Mouse (Mus musculus) monocyte, adult 2 months (primary cell): ENCODE data around the gene Ppy.
A peak's percentile ranks its signal among the peaks of the same experiment; 100 is the strongest.

Experiments used
- DNase-seq, 2 experiments: peaks; one replicate each; pipeline ENCODE4 v3.0.0; 2022; ENCODE audit warnings: low spot score in 2 of 2, low read depth in 1 of 2

The Ppy gene

DNA sequence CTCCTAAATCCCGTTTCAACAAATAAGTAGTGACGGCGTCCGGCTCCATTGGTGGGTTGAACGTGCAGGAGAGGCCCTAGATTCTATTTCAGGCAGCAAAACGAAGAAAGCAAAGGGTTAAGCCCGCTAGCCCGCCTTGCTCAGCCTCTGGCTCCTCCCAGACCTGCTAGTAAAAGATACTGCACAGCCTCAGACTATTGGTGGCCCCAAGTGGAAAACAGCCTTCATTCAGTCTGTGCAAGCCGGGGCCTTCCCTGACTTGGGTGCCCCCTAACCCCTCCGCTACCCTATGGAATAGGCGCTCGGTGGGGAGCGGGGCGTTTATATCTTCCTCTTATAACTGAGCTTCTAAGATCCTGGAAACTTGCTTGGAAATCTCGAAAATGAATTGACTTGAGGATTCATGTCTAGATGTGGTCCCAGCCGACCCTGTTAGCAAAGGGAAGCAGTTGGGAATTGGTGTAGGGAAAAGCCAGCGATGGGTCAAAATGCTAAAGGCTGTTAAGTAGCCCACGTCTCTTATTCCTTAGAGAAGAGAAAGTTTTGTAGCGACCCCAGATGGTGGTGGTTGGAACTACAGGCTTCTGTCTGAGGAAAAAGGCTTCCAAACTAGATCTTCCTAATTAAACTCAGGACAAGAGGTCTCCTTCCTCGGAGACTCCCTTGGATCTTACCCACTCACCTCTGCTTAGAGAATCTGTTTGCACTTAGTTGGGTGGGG, 11.9 kb downstream of the Ppy start:
- no peak for DNase-seq

DNA sequence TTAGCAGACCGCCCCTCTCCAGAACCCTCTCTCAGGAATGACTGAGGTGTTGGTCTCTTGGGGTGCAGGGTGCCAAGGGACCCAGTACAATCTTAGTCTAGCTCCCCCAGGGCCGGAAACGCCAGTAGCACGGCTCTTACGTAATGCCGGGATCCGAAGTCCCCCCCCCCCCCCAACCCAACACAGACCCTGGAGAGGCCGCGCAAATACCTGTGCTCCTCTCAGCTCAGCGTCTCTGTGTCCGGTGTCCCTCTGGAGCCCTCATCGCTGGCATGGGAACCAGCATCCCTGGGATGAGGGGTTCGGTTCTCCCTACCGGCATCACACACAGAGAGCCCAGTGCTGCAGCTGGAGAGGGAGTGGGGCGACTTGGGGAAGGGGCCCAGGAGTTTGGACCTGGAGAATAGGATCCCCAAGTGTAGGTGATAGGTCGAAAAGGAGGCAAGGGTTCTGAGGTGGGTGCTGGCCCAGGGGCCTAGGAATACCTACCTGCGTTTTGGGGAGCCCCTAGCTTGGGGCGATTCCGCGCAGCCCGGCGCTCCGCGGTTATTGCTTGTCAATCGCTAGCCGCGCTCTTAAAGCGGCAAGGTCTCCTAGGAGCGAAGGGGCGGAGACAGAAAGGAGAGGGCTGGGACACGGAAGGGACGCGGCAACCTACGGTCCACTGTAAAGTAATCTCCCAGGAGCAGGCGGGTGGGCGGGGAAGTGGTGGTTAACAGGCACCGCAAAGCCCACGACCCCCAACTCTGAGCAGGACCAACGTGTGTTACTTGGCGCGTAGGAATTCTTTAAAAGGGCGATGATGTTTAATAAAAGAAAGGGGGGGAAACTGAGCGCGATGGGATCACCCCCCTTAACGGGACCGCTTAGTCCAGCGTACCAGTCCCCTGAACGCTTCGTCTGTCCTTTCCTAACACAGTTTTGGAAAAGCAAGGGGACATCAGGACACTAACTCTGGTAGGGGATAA, 12.9 kb downstream of the Ppy start, which contains the start of gene Mpp2:
TSS of gene Mpp2 (minus strand) at position 585 of the 968 bp plus-strand sequence.
- no peak for DNase-seq

DNA sequence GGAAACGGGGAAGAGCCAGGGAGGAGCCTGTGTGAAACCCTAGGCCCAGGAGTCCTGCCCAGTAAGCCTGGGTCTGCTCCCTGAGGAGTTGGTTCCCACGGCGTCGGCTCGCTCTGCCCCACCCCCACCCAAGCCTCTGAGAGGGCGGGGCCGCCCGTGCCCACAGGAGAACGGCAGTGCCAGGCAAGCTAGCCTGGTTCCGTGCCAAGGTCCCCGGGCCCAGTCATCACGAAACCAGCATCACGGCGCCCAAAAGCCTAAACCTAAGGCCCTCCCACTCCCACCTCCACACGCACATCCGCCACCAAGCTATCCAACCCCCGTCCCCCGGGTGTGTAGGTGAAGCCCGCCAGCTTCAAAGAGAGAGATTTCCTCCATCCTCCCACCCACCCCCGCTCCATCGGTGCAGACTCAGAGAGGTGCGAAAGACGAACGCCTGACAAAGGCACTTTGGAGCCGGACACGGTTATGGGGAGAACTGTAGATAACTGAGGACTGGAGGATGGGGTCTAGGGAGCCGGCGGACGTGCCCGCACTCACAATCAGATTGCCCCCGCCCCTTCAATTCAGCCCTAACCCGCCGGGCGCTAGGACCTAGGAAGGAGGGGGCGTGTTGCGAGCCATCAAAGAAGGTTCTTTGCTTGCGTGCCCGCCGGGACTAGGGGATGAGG, 13.9 kb downstream of the Ppy start:
- DNase-seq = peak in 1 of 2 experiments; percentile 8

DNA sequence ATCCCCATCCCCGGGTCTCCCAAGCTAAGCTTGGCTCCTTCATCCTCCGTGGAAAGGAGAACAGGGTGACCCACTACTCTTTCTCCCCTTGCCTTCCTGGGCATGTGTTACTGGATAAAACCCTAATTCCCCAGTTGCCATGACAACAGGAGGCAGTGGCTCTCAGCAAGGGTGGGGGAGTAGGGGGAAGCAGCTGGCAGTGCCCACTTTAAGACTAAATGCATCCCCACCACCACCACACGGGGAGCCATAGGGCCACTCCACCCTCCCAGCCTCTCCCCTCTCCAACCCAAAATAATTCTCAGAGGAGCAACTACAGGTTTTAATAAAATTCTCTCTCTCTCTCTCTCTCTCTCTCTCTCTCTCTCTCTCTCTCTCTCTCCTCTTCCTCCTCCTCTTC, 14.8 kb downstream of the Ppy start:
- DNase-seq = no peak

DNA sequence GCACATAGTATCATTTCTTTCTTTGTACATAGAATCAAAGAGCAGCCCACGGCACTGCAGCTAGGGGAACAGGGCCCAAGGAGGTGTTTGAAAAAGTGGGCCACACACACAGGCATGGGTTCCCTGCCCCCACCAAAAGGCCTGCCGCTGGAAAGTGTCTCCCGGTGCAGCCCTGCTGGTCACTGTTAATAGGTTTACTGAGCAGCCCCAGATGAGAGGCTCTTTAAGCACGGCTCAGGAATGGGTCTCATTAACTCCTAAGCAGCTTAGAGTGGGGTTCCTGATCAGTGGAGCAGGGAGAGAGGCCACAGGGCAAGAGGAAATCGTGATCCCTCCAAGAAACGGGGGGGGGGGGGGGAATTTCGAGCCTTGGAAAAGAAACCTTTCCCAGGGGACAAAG, 17.0 kb downstream of the Ppy start:
- no peak for DNase-seq

DNA sequence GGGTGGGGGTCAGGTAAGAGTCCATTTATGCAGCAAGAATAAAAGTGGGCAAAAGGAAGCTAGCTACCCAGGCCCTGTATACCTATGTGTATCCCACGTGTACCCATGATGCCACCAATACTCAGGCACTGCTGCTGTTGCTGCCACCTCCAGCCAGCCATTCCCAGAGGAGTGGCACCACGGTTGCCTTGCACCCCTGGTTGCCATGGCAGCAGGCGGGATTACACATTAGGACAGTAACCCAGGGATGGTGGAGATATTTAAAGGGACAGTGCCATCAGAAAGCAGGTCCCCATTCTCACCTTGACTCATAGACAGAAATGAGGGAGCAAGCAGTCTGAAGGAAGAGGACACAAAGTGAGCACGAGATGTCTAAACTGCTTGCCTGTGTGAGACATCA, 17.9 kb downstream of the Ppy start:
- no peak for DNase-seq

DNA sequence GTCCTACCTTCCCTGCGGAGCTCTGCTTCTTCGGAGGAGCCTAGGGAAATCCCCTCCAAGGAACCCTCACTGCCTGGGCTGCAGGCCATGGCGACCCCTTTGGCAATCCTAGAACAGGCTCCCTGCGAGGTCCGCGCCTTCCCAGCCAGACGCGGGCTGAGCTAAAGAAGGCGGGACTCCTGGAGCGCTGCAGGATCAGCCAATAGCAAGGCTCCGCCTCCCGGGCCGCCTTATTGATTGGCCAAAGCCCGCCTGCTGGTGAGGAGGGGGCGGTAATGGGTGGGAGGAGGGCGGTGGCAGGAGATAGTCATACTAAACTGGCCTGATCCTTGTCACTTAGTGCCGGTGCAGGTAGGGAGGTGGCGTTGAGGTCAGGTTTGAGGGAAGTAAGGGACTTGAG, 18.8 kb downstream of the Ppy start:
- DNase-seq = no peak

DNA sequence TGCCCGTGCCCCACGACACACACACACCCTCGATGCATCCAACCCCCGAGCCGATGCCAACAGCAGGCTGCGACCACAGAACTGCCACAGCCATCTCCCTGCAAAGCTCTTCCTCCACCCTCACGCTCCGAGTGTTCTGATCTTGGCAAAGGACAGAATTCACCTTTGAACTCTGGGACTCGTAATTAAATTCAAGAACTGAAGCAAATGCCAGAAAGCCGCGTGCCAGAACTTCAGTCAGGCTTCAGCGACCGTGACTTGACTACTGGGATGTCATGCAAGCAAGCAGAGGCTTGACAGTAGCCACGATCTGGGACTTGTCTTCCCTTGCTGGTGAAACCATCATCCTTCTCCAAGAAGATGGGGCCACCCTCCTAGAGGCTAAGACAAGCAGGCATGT, 27.4 kb downstream of the Ppy start:
- DNase-seq = no peak

DNA sequence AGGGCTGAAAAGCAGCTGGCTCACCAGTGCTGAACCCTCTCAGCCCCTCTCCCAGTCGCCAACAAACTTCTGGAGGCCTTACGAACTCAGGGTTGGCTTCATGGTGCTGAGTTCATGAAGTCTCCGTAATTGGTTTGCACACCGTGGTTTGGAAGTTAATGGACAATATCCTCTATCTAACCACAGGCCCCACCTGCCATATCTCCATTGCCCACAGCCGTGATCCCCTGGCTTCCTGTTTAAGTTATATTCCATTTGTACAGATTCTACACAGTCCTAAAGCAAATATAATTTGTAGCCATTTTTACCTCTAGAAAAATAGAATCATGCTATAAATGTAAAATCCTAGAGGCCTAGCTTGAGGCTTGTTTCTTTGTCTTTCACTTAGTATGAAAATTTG, 28.4 kb downstream of the Ppy start:
- DNase-seq = no peak

DNA sequence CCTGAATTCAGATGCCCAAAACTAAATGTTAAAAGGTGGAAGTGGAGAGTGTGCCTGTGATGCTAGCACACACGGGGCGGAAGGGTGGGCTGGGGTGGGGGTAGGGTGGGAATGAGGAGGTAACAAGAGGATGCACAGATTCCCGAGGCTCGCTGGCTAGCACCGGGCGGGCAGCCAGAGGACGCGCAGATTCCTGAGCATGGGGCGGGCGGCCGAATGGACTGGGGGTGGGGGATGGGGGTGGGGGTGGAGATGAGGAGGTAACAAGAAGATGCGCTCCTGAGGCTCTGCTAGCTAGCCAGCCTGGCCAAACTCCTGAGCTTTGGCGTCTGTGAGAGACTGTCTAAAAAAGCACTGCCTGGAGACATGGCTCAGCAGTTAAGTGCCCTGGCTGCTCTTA, 30.7 kb downstream of the Ppy start:
- DNase-seq = no peak

DNA sequence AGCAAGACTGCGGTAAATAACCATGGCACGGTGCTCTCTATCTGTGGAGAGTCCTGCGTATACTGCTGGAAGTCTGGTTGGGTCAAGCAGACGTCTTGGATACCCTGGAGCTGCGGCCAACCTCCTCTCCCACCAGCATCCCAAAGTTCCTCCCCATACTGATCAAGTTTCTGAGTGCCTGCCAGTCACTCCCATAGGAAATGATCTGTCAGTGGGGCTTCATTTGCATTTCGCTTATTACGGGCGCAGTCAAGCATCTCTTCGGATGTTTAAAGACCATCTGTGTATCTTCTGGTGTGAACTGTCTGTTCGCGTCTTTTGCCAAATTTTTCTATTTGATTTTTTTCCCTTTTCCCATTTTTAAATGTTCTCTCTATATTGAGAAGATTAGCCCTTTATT, 31.5 kb downstream of the Ppy start:
- no peak for DNase-seq

DNA sequence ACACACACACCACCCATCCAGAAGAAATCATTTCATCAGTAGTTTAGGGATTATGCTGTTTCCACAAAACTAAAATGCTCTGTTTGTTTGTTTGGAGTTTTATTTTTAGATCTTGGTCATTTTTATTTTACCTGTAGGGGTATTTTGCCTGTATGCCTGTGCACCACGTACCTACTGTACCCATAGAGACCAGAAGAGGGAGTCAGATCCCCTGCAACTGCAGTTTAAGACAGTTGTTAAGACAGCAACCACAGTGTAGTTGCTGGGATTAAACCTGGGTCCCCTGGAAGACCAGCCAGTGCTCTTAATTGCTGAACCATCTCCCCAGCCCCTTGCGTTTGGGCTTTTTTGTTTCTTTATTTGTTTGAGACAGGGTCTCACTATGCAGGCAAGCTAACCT, 32.1 kb downstream of the Ppy start:
- DNase-seq = no peak

DNA sequence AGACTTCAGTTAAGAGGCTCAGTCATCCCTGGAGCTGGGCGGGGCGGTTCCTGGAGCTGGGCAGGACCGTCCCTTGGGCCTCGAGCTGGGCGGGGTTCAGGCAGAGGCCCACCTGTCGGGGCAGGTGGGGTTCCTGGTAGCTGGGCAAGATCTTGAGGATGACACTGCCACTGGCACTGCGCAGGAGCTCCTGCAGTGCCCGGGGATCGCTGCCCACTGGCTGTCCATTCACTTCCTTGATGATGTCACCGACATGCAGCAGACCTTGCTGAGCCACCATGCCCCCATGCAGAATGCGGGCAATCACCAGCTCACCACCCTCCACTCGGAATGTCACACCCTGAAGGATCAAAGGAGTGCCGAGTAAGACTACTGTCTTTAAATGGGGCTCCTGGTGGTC, 38.0 kb downstream of the Ppy start:
- DNase-seq = no peak

DNA sequence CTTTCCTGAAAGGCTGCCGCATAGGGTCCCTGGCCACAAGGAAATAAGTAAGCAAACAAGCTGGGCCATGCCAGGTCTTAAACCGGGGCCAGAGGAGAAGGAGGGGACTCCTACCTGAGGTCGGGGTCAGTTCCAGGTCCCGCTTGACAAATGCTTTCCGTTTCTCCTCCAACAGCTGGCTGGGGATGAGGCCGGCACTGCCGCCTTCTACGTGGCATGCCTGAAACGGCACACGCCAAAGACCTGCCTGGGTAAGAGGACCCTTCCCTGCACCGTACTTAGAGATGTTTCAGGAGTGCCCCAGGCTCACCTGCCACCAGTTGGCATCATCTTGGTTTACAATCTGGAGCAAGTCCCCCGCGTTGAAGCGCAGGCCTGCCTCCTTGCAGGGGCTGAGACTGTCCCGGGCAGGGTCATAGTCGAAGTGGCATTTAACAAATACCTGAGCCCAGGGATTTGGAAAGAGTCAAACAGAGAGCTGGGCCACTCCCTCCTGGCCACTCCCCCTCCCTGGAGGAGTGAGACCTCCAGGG, 39.1 kb downstream of the Ppy start:
- no peak for DNase-seq

DNA sequence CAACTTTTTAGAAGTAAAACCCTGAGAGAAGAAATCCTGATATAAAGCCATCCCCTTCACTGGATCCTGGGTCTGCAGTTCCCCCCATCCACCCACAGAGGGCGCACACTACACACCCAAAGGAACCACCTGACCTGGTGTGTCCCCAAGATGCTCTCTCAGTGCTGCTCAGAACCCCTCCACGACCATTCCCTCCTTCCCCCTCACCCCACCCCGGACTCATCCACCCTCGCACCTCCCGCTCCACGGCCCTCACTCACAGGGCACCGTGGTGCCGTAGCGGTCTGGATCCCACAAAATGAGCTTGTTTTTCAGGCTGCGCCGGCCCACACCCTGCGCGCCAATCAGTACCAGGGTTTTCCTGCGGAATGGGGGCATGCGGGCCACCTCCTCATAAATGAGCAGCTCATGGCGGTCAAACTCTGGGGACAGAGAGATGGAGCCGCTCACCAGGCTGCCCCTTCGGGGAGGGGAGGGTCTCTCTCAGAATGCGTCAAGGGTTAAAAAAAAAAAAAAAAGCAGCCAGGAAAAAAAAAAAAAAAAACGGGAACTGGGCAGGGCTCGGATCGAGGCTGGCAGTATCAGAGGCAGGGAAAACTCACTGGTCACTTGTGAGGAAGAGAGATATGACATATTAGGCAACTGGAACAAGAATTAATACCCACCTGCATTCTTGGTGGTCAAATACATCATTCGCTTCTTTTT, 39.7 kb downstream of the Ppy start:
- DNase-seq = peak; percentile 19 to 46

DNA sequence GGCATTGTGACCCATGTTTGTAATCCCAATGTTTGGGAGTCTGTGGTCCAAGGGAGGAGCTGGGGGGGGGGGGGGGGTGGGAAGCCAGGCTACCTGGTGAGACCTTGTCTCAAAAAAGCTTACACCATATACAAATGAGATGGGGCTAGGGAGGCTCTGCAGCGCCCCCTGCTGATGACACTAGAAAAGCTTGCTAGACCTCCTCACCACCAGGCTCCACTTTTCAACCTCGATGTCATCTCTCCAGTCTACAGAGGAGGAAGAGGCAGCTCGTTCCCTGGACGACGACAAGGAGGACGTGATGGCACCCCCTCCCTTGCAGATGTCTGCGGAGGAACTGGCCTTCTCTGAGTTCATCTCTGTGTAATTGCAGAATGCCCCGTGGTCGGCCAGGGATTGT, 47.3 kb downstream of the Ppy start:
- DNase-seq = peak in 1 of 2 experiments; percentile 16

DNA sequence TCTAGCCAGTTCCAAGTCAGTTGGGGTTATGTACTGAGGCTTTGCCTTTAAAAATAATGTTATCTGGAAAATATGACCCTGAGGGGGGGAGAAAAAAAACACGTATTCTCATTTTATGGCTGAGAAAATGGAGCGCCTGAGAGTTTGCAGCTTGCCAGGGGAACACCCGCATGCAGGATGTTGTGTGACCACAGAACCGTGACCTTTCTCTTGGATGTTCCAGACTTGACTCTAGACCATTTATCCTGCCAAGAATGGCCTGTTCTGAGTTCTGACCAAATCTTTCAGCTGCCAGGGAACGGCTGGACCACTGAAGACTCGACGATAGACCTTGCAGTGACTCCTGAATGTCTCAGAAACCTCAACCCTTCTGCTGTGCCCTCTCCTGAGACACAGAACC, 47.9 kb downstream of the Ppy start:
- no peak for DNase-seq

DNA sequence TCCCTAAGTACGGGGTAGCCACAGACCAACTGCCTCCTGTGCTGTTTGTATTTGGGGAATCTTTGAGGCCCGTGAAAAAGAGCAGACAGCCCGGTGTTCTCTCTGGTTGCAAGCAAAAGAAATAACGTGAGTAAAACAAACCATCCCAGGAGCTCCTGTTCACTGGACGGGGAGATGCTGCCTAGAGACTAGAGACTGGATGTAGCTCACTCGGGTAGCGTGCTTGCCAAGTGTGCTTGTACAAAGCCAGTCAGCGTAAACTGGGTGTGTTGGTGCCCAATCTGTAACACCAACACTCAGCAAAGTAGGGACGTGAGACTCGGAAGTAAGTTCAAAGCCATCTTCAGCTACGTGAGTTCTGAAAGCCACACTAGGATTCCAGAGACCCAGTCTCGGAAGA, 48.4 kb downstream of the Ppy start:
- DNase-seq = no peak

DNA sequence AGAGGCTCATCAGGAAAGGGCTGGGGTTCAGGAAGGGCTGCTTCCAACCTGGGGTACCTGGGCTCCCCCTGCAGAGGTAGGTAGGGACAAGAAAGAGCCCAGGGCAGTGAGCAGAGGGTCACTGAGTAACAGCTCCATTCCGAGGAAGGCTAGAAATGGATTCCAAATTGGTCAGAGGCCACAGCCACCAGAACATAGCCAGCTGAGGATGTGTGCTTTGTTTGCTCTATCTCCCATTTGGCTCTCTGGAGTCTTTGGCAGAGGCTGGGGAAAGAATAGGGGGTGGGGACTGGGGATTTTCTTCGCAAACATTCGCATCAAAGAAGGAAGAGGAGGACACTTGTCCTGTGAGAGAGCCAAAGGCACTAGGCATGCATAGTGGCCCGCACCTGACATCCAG, 49.2 kb downstream of the Ppy start:
- no peak for DNase-seq

DNA sequence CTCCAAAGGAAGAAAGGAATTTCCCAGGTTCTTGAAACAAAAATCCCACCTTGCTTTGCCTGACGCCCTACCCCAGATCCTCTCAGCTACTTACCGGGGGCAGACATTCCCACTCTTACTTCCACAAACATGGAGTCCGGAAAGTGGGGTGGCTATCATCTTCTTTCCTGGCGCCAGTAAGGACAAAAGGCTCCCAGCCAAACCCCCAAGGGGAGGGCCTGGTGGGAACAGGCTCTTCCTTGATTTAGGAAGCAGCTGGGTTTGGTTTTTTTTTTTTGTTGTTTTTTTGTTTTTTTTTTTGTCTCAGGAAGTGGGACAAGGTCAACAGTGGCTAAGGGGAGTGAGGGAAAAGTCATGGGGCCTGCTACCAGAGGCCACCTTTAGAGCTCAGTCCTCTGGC, 49.6 kb downstream of the Ppy start:
- no peak for DNase-seq
